Mouse (Mus musculus): ENCODE results near the gene Ssh3. TPM values are rescaled to one million over a fixed set of nuclear protein-coding genes. Genes with fewer than 3 reads are reported as not detected.
A peak's percentile ranks its signal among the peaks of the same experiment; 100 is the strongest.

Gene Ssh3
- total RNA-seq, 2 experiments from 2014 or later: 71.0 to 74.6 TPM

DNA sequence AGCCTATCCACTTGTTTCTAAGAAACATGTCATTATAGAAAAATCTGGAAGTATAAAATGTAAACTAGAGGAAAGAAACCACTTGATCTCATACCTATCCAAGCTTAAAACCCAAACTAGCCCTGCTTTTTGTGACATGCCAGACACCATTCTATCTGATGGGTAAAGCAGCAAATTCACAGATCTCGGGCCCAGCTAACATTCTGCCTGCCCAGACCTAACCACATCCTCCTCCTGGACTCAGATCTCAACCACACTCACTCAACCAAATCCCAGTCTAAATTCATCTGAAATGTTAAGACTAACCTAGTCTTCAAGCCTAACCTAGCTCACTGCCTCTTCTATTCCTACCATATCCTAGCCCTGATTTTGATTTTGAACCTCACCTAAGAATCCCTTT is 50.2 kb downstream of the Ssh3 start:
- intact Hi-C loops (cut with DNase I): loop anchor here (10.0 kb wide), 1 partner anchor 204 kb away; the partner anchor contains the start of gene Ndufv1
- DNase-seq: no peak

DNA sequence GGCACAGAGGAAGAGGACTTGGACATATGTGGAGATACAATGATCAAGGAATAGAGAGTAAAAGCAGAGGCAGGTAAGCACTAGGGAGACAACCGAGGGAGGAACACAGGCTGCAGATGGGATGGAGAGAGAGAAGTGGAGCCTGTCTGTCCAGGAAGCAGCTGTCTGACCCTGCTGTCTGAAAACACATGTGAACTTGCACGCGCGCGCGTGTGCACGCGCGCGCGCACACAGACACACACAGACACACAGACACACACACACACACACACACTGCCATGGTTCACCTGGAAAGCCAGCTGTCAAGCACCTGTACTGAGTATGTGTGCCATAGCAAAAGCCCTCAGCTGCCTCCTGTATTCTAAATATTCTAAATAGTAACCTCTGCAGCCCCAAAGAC is 50.7 kb downstream of the Ssh3 start:
- DNase-seq: no peak
- intact Hi-C loops (cut with DNase I): loop anchor here (10.0 kb wide), 1 partner anchor 203 kb away; the partner anchor contains the start of gene Ndufv1

DNA sequence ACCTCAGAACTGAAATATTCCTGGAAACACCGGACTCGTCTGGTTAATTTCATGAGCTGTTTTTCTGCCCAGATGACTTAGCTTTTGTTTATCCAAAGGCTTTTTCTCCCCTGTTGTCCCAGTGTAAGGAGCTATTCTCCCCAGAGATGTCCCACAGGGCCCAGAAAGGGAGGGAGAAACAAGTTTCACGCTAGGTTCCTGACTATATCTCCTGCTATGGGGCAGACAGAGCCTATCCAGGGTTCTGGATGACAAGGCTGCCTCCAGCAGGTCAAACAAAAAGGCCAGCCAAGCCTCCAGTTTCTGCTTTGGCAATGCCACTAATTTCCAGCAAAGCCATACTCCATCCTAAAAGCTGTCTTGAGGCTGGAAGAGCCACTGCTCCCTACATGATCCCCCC is 51.1 kb downstream of the Ssh3 start:
- DNase-seq: no peak
- intact Hi-C loops (cut with DNase I): loop anchor here (10.0 kb wide), 1 partner anchor 203 kb away; the partner anchor contains the start of gene Ndufv1

DNA sequence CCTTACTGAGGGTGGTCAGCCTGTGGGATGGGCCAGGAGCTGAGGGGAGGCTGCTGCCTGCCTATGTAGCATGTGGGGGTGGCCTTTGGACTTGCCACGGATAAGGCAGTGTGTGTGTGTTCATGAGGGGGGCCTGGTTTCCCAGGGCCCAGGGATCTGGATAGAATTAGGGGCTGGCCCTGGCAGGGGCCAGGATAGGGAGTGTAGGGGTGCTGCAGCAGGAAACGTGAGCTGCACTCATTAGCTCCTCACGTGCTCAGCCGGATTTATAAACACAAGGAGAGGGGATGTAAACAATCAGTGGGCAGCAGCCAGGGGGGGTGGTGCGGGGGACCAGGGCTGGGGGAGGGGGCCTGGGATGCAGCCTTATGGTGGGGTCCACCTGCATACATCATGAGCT is 51.8 kb downstream of the Ssh3 start:
- DNase-seq: no peak
- intact Hi-C loops (cut with DNase I): loop anchor here (10.0 kb wide), 1 partner anchor 202 kb away; the partner anchor contains the start of gene Ndufv1

DNA sequence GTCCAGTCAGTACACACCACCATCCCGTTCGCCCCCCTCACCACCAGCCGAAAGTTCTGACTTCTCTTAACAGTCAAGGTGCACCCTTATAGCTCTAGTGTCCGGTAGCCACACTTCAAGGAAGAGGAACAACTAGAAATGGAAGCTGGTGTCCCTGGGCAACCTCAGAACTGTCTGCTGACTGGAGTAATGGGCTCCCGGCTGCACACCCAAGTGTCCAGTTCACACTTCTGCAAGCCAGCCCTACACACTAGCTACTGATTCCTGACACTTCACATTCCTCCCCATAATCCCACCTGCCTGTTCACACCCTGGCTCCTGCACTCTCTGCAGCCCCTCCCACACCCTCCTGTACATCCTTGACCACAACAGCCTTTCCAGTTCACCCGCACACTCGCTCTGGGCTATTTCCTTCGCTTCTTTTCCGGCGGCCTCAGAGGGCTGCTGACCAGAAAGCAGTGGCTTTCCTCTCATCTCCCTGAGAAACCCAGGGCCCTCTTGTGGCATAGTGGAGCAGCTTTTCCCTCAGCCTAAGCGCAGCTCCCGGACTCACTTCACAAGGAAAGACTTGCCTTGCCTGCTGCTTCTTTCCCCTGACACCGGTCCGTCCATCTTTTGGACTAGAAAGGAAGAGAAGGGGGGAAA is 52.8 kb downstream of the Ssh3 start:
- no peak for DNase-seq
- intact Hi-C loops (cut with DNase I): loop anchor here (10.0 kb wide), 1 partner anchor 201 kb away; the partner anchor contains the start of gene Ndufv1

DNA sequence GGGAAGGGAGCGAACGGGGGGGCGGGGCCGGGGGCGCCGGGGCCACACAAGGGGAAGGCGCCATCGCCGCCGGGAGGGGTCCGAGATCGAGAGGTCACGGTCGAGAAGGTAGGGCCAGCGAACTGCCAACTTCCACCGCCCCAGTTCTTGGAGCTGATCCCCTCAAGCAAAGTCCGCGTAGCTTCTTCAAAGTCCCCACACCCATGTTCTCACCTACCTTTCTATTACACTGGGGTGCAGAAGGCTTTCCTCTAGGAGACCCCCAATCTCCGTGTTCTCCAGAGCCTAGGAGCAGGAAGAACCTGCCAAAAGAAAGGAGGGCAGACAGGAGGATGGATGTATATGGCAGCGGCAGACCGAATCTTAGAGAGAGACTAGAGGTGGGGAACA is 53.5 kb downstream of the Ssh3 start:
- intact Hi-C loops (cut with DNase I): loop anchor here (10.0 kb wide), 1 partner anchor 201 kb away; the partner anchor contains the start of gene Ndufv1

DNA sequence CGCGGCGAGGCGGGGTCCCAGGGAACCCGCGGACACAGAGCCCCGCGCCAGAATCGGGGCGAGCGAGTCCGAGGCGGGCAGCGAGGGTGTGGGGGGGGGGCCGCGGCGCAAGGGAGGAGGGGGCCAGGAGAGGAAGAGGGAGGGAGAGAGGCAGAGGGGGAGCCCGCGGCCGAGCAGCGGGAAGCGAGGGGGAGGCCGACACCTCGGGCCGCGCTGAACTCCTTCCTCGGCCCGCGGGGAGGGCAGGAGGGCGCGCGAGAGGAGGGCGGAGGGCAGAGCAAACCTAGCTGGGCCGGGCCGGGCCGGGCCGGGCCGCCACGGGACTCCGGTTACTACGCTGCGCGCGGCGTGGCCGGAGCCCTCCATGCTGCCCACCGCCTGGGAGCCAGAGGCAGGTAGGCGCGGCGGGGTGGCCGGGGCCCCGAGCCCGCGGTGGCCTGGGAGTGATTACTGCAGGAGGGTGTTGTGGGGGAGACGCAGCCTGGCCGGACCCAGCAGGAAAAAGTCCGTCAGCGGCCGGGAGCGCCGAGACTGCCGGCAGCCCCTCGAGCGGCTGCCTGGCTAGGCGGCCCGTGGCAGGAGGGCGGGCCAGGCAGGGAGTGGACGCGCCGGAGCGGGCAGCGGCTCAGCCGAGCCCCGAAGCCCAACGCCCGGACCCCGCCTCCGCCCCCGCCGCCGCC is 54.1 kb downstream of the Ssh3 start:
- intact Hi-C loops (cut with DNase I): loop anchor here (10.0 kb wide), 1 partner anchor 200 kb away; the partner anchor contains the start of gene Ndufv1
- DNase-seq: no peak

More for the DNA sequence above, 53.5 kb downstream of the Ssh3 start:
- DNase-seq: no peak

DNA sequence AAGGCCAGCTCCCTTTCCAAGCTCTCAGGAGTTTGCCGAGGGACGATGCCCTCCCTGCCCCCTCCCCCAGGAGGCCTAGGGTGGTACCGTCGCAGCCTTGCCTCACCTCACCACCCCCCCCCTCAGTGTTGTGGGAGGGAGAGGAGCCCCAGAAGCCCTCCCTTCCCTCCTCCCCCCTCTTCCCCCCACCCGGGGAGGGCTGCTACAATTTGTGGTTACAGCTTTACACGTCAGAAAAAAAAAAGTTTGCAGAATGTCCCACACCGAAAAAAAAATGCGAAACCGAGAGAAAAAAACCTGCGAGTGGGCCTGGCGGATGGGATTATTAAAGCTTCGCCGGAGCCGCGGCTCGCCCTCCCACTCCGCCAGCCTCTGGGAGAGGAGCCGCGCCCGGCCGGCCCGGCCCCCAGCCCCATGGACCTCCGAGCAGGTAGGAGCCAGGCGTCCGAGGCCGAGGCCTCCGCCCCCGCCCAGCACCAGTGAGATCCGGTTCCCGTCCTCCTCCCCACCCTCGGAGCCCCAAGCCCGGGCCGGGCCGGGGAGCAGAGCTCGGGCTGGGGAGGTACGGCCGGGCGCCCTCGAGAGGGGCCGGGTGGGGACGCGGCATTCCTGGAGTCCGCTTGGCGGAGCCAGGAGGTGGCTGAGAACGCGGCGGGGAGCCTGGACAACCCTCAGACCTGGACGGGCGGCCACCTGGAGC is 54.8 kb downstream of the Ssh3 start, which contains the start of the genes Clcf1 and AC109138.7:
TSS of gene Clcf1 (plus strand) at position 168 of the 700 bp plus-strand sequence.
TSS of gene AC109138.7 (plus strand) at position 287 of the 700 bp plus-strand sequence.
- intact Hi-C loops (cut with DNase I): loop anchor here (10.0 kb wide), 1 partner anchor 199 kb away; the partner anchor contains the start of gene Ndufv1
- no peak for DNase-seq

DNA sequence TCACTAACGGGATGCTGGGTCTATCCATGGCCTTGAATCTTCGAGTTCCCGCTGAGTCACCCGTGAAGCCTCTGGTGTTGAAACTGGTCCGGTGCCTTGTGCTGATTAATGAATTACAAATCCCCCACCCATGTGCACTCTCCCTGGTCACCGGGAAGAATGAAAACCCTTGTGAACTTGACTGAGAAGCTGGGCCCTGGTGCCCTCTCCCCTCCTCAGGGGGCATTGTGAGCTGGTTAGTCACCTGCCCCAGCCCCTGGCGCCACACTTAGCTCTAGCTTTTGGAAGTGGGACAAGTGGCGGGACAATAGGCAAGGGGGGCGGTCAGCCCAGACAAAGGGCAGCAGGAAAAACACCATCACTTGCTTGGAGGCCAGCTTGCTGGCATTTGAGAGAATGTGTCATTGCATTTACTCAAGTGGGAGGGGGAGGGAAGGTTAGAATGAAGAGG is 55.4 kb downstream of the Ssh3 start:
- intact Hi-C loops (cut with DNase I): loop anchor here (10.0 kb wide), 1 partner anchor 199 kb away; the partner anchor contains the start of gene Ndufv1
- DNase-seq: no peak

DNA sequence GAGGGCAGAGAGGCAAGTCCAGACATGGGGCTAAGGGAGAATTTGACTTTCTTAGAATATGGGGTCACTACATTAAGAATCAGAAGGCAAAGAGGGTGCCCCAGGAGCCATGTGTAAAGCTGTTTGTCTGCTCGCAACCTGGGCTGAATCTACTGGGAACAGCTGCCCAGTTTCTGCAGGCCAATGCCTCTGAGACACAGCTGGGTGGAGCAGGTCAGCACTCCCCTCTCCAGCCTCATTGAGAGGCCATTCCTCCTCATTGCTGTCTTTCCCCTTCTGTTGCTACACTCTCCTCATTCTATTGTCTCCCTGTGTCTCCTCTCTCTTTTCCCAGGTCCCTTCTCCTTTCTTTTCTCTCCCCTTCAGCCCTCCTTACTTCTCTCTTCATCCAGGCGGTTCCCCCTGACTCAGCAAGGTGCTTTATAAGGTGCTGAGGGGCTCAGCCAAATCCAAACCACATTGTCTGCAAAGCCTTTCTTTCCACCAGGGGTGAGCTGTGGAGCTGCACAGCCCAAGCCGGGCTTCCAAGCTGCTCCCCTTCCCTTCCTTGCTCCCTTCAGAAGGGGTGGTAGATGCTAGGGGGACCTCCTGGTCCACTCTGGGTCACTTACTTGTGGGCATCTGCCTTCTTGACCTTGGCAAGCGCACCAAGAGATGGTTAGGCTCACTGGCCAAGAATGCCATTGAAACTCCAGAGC is 56.9 kb downstream of the Ssh3 start:
- DNase-seq: no peak
- intact Hi-C loops (cut with DNase I): loop anchor here (10.0 kb wide), 1 partner anchor 197 kb away; the partner anchor contains the start of gene Ndufv1

Small RNA genes within 50 kb of the gene (microRNA-seq; reads per million reads assigned to microRNA genes)
- gene Gm26115 (not detected), gene Mir6985 (4.8 reads per million, percentile 11 among the genes with 10 or more reads in this experiment)

Other genes starting within 250 kb of the Ssh3 start
- 100 to 1,000 TPM; 288 to 297 TPM for gene Gstp1, start 231.2 kb downstream of the Ssh3 start, total RNA-seq (2021)
- gene Gstp2, start 223.2 kb downstream of the Ssh3 start, total RNA-seq (2021): 10 to 100 TPM; 27.2 to 31.6 TPM
- gene Gstp3, start 209.6 kb downstream of the Ssh3 start, total RNA-seq (2021): not detected
- gene Cabp2, start 187.6 kb downstream of the Ssh3 start, total RNA-seq (2021): not detected
- gene Cdk2ap2, start 172.0 kb downstream of the Ssh3 start, total RNA-seq (2021): 10 to 100 TPM; 27.5 to 28.3 TPM
- 100 to 1,000 TPM; 185 to 187 TPM for gene Pitpnm1, start 169.2 kb downstream of the Ssh3 start, total RNA-seq (2021)
- 10 to 100 TPM; 54.8 to 64.8 TPM for gene Aip, start 143.3 kb downstream of the Ssh3 start, total RNA-seq (2021)
- gene Gpr152, start 129.4 kb downstream of the Ssh3 start, total RNA-seq (2021): not detected
- not detected for gene Cabp4, start 125.1 kb downstream of the Ssh3 start, total RNA-seq (2021)
- 100 to 1,000 TPM in 1 of 2 experiments, 10 to 100 TPM in 1; 92.6 to 107 TPM for gene Coro1b, start 120.6 kb downstream of the Ssh3 start, total RNA-seq (2021)
- gene Ptprcap, start 115.6 kb downstream of the Ssh3 start, total RNA-seq (2021): 1 to 10 TPM; 1.2 to 1.6 TPM
- gene Rps6kb2, start 105.8 kb downstream of the Ssh3 start, total RNA-seq (2021): 10 to 100 TPM; 38.1 to 39.2 TPM
- gene Carns1, start 93.7 kb downstream of the Ssh3 start, total RNA-seq (2021): 1 to 10 TPM; 2.4 to 3.1 TPM
- 1 to 10 TPM; 2.1 to 2.4 TPM for gene Tbc1d10c, start 77.9 kb downstream of the Ssh3 start, total RNA-seq (2021)
- gene Ppp1ca, start 77.1 kb downstream of the Ssh3 start, total RNA-seq (2021): 100 to 1,000 TPM; 318 to 333 TPM
- gene Rad9a, start 67.5 kb downstream of the Ssh3 start, total RNA-seq (2021): 10 to 100 TPM in 1 of 2 experiments, 1 to 10 TPM in 1; 9.8 to 10.6 TPM
- 1 to 10 TPM; 1.2 to 1.3 TPM for gene Clcf1, start 54.9 kb downstream of the Ssh3 start, total RNA-seq (2021)
- not detected for gene AC109138.7, start 54.8 kb downstream of the Ssh3 start, total RNA-seq (2021)
- 10 to 100 TPM; 11.3 to 11.9 TPM for gene Pold4, start 37.3 kb downstream of the Ssh3 start, total RNA-seq (2021)
- gene Ankrd13d, start 14.0 kb upstream of the Ssh3 start, total RNA-seq (2021): 10 to 100 TPM; 98.4 to 99.3 TPM
- 100 to 1,000 TPM; 143 to 167 TPM for gene Grk2, start 37.0 kb upstream of the Ssh3 start, total RNA-seq (2021)
- 10 to 100 TPM; 71.2 to 80.9 TPM for gene Kdm2a, start 129.1 kb upstream of the Ssh3 start, total RNA-seq (2021)
- gene Rhod, start 170.3 kb upstream of the Ssh3 start, total RNA-seq (2021): 1 to 10 TPM; 1.1 to 2.0 TPM
- 1 to 10 TPM; 4.4 to 5.3 TPM for gene Syt12, start 208.3 kb upstream of the Ssh3 start, total RNA-seq (2021)
- gene 2010003K11Rik, start 229.4 kb upstream of the Ssh3 start, total RNA-seq (2021): not detected
- gene Pcx, start 241.3 kb upstream of the Ssh3 start, total RNA-seq (2021): 10 to 100 TPM; 42.6 to 44.2 TPM

Measured in left cerebral cortex, postnatal 4 days (tissue).